ENCODE assay signal across 9 mouse cellular contexts in genomic region chr1:89876346-89877072, GRCm38 (mm10). TPM values are rescaled to one million over a fixed set of nuclear protein-coding genes. Genes with fewer than 3 reads are reported as not detected.
DNase-seq lines count a peak whose midpoint lies in the region; ATAC-seq lines count a peak whose summit lies in the region.
"Had no signal": no experiment of that assay in that cellular context is flagged by ENCODE, and none has a peak within 500 bp of the region (broad histone marks: within the 10 kb centered on the region; RNA-seq: fewer than 3 reads in every experiment).

No protein-coding gene starts in this region.

- peak; percentile 13 for DNase-seq in adrenal gland, adult 8-10 months
- DNase-seq in adrenal gland, postnatal 25 days, result no peak
- DNase-seq in adrenal gland, postnatal 14 days, result peak; percentile 26
- peak; percentile 36 for DNase-seq in heart, postnatal 4 days
- peak; percentile 78 for DNase-seq in lung, postnatal 10 days
- DNase-seq in urinary bladder, adult 18-20 months (ENCODE audit: low spot score in 2 of 2), result no peak
- no peak for DNase-seq in c-Kit-positive CD71-positive TER-119-positive erythroid progenitor cells, embryonic 14.5 days (ENCODE audit: low spot score)

- ATAC-seq in activated CD4-positive, CD25-positive, alpha-beta regulatory T cell, adult 4 months, result no peak

RNA-seq across cellular contexts. Expression of gene Gbx2, which starts 54.5 kb away (rescaled TPM):
- total RNA-seq in adrenal gland, adult 8-10 months (2022), result not detected
- not detected in 2 replicates for total RNA-seq in adrenal gland, postnatal 25 days (2021)
- total RNA-seq in adrenal gland, postnatal 14 days (2021), result not detected in 2 replicates
- total RNA-seq in heart, postnatal 4 days (2021), result under 1 TPM in 1 of 2 experiments, not detected in 1; 0.16 TPM
- not detected for polyA plus RNA-seq in activated CD4-positive, CD25-positive, alpha-beta regulatory T cell, adult 4 months (2017; shearing (Covaris generic))
- polyA plus RNA-seq: testis, adult 2 months had no signal

Comparison
In these comparisons a context has a peak if more than half of its experiments do, and no peak if none do; other contexts are left out.
1. DNase-seq: peak in adrenal gland, adult 8-10 months (single experiment), adrenal gland, postnatal 14 days (single experiment), heart, postnatal 4 days (single experiment) and lung, postnatal 10 days (single experiment); none in adrenal gland, postnatal 25 days (single experiment), urinary bladder, adult 18-20 months (0 of 2) and c-Kit-positive CD71-positive TER-119-positive erythroid progenitor cells, embryonic 14.5 days (single experiment).